Mouse (Mus musculus) hindbrain, postnatal 0 days (tissue): ENCODE data around the gene Alpk1. TPM values are rescaled to one million over a fixed set of nuclear protein-coding genes. Genes with fewer than 3 reads are reported as not detected.
A peak's percentile ranks its signal among the peaks of the same experiment; 100 is the strongest.

ENCODE experiments used
- ATAC-seq: fragments of 200-750 bp; cut with Nextera tagmentation; 2 replicates; pipeline ENCODE4 v1.8.0; 2017; ENCODE audit warnings: mild to moderate bottlenecking, moderate TSS enrichment, moderate library complexity
- DNase-seq: peaks from one replicate; pipeline ENCODE4 v3.0.0-alpha.2; 2015; ENCODE audit warnings: low spot score
- H3K27ac ChIP-seq: fragments of 300-500 bp; sonication (generic); 2 replicates; pipeline ENCODE4 v1.5.1; 2014; ENCODE audit warnings: mild to moderate bottlenecking
- H3K27me3 ChIP-seq: fragments of 300-500 bp; sonication (generic); 2 replicates; pipeline ENCODE4 v1.6.1; 2014; ENCODE audit warnings: low read length, mixed read lengths; ENCODE audit not compliant: insufficient read depth
- H3K36me3 ChIP-seq: fragments of 300-500 bp; sonication (generic); 2 replicates; pipeline ENCODE4 v1.6.1; 2014; ENCODE audit warnings: low read length, mixed read lengths; ENCODE audit not compliant: insufficient read depth
- H3K4me1 ChIP-seq: fragments of 300-500 bp; sonication (generic); 2 replicates; pipeline ENCODE4 v1.6.1; 2014; ENCODE audit warnings: antibody characterized with exemption, low read length, mixed read lengths; ENCODE audit not compliant: insufficient read depth
- H3K4me2 ChIP-seq: fragments of 300-500 bp; sonication (generic); 2 replicates; pipeline ENCODE4 v1.6.1; 2014; ENCODE audit warnings: low read depth, mild to moderate bottlenecking, low read length, moderate library complexity, mixed read lengths
- H3K4me3 ChIP-seq: fragments of 300-500 bp; sonication (generic); 2 replicates; pipeline ENCODE4 v1.5.1; 2014; ENCODE audit warnings: low read length
- H3K9ac ChIP-seq: fragments of 300-500 bp; sonication (generic); replicated peaks from 2 replicates; pipeline ENCODE4 v1.6.1; 2014; ENCODE audit warnings: mild to moderate bottlenecking, low read length, moderate library complexity, mixed read lengths
- H3K9me3 ChIP-seq: fragments of 300-500 bp; sonication (generic); 2 replicates; pipeline ENCODE4 v1.6.1; 2016; ENCODE audit warnings: low read length, mixed read lengths
- CTCF ChIP-seq: IDR thresholded peaks from 2 replicates; pipeline ENCODE4 v1.5.1; 2016; ENCODE audit warnings: antibody characterized with exemption, control low read depth, low read depth
- WGBS: fragments of 180-500 bp; shearing (Covaris S2); extraction: QIAGEN DNeasy Blood & Tissue Kit; methylation state at CpG from one replicate; pipeline ENCODE4 v1.1.7; 2014; 5-methylcytosine and 5-hydroxymethylcytosine counted together
- polyA plus RNA-seq: library from polyadenylated mRNA; unstranded; fragments of >200 nt; fragmentation: Nextera tagmentation; extraction: Ambion mirVana; gene quantifications from 2 replicates; pipeline ENCODE4 v1.2.1, GENCODE M21; 2015
- total RNA-seq: library from RNA; depleted of rRNA; stranded (reverse); fragments of >200 nt; gene quantifications from 2 replicates; pipeline ENCODE4 v1.2.3, GENCODE M21; 2014

Alpk1 gene
- total and polyA plus RNA-seq, 2 experiments from 2014 or later = 0.49 to 1.3 TPM

DNA sequence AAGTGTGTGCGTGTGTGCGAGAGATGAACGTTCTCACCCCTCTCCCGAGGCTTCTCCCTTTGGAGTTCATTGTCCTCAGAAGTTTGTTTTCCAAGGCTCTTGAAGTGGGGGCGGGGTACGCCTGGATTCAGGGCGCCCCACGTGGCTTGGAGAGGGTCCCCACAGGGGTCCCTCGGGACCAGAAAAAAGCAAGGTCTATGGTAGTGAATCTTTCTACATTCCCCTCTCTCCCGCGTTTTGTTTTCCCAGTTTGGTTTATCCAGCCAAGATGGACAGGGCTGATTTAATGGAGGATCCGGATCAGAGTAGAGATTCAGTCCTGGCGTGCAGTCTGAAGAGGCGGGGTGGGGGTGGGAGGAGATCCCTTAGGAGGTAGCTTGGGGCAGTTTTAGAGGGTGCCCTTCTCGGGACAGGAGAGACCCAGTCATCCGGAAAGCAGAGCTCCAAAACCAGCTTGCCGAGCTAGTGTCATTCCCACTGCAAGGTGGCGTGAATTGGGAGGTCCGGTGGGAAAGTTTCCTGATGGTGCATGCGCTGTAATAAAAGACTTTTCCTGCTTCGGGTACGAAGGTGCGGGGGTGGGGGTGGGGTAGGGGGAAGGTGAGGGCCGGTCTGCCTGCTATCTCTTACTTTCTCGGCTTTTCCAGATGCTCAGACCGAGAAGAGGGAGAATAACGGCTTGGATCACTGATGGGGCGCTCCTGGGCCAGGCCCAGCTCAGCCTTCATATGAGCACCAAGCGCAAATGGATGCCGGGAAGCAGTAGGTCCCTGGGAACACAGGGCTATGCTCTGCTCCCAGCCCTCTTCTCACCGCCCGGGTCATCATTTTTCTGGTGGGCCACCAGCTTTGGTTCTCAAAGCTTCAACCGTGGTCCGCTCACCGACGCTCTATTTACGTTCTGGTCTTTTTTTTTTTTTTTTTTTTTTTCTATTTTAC, 139.3 kb downstream of the Alpk1 start:
- DNase-seq (no peak), ATAC-seq (peak; percentile 33; the same call in 1 of the 2 replicates)
- no peak for TF ChIP-seq CTCF
- Histone ChIP-seq H3K36me3 (no peaks in the 10 kb centered on the region), H3K4me3 (0 out of 2 replicates have a peak overlapping the region, but pooled peaks have one; percentile 1), H3K9ac (no peak overlapping the region), H3K27me3 (peaks cover 53% of the 10 kb centered on the region), H3K4me2 (peak overlapping the region; percentile 31), H3K27ac (no peak overlapping the region), H3K4me1 (no peaks in the 10 kb centered on the region), H3K9me3 (no peaks in the 10 kb centered on the region)
- 5% methylated on average over 37 of the region's 37 CpGs for WGBS

DNA sequence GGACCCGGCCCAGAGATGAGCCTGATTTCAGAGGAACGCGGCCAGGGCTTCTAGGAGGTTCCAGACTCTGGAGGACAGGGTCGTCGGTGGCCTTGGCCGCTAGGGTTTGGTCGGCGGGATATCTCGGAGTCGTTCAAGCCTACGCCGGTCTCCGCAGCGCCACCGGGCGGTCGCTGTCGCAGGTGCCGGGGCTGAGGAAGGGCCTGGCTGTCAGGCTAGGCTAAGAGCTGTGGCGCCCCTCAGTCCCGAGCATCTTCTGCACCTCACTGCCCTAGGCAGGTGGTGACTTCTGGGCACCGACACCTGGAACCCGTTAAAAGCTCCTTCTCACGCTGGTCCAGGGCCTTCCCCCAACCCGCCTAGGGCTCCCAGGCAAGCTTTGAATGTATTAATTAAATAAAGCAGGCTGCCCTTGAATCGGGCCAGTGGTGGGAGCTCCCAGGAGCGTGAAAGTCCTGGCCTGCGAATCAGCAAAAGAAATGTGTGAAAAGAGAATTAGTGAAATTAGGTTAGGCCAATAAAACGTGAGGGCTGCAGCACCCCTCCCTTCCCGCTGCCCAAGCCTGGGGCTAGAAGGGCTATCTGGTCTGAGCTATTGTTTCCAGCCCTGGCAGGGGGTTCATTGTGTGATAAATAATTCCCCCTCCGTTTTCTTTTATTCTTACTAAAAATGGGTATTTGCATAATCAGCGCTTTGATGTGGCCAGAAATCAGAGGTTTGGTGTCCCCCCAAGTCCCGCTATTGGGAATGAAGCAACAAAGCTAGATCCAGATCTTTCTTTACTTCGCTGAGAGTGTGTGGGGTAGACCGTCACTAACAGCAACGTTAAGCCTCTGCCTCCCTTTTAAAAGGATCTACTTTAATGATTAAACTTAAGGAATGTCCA, 140.2 kb downstream of the Alpk1 start:
- no peaks in the 10 kb centered on the region for H3K4me1 ChIP-seq
- WGBS = 3% methylated on average over 36 of the region's 36 CpGs
- peak; percentile 68 for DNase-seq
- no peak overlapping the region for H3K9ac ChIP-seq
- peak overlapping the region; percentile 31; the same call in 1 of the 2 replicates for H3K4me2 ChIP-seq
- ATAC-seq = peak; percentile 78
- peak; percentile 71 for TF ChIP-seq CTCF
- no peak overlapping the region for H3K4me3 ChIP-seq
- H3K36me3 ChIP-seq = no peaks in the 10 kb centered on the region
- H3K9me3 ChIP-seq = no peaks in the 10 kb centered on the region
- H3K27ac ChIP-seq = no peak overlapping the region
- H3K27me3 ChIP-seq = peaks cover 60% of the 10 kb centered on the region

DNA sequence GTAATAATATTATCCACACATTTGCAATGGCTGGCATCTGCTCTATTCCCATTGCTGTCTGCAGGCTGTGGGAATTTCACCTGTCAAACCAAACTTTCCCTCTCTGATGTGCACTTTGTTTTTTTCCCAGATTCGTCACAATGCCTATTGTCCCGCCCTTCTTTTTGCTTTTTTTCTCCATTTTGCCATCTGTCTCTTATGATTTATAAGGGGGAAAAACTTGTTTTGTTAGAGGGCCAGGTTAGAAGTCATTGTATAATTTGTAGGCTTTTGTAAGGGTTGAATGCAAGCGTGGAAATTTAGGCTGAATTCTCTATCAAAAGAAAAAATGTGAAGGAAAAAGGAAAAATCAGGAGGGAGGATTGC, 145.4 kb downstream of the Alpk1 start:
- H3K27me3 ChIP-seq = peaks cover 73% of the 10 kb centered on the region
- 3% methylated on average over 3 of the region's 3 CpGs for WGBS
- H3K9me3 ChIP-seq = no peaks in the 10 kb centered on the region
- no peak overlapping the region for H3K4me3 ChIP-seq
- ATAC-seq (no peak), DNase-seq (no peak)
- H3K4me2 ChIP-seq = peak overlapping the region; percentile 81
- H3K9ac ChIP-seq = no peak overlapping the region
- H3K4me1 ChIP-seq = peaks cover 10% of the 10 kb centered on the region; the same call in 1 of the 2 replicates
- no peak for TF ChIP-seq CTCF
- no peaks in the 10 kb centered on the region for H3K36me3 ChIP-seq
- no peak overlapping the region for H3K27ac ChIP-seq

- H3K9ac ChIP-seq = peak overlapping the region; percentile 18; the same call in 1 of the 2 replicates
- peak overlapping the region; percentile 45 for H3K4me3 ChIP-seq
- DNase-seq = peak; percentile 81
- WGBS = under 1% methylated on average over 54 of the region's 58 CpGs
- peak overlapping the region; percentile 81 for H3K4me2 ChIP-seq
- peak; percentile 77 for TF ChIP-seq CTCF
- H3K27ac ChIP-seq = no peak overlapping the region
- no peaks in the 10 kb centered on the region for H3K9me3 ChIP-seq
- H3K4me1 ChIP-seq = peaks cover 10% of the 10 kb centered on the region; the same call in 1 of the 2 replicates
- ATAC-seq = peak; percentile 85
- peaks cover 72% of the 10 kb centered on the region for H3K27me3 ChIP-seq
- no peaks in the 10 kb centered on the region for H3K36me3 ChIP-seq
Measured at GRCm38 (mm10) chr3:127634101-127634983, 146.0 kb downstream of the Alpk1 start.

DNA sequence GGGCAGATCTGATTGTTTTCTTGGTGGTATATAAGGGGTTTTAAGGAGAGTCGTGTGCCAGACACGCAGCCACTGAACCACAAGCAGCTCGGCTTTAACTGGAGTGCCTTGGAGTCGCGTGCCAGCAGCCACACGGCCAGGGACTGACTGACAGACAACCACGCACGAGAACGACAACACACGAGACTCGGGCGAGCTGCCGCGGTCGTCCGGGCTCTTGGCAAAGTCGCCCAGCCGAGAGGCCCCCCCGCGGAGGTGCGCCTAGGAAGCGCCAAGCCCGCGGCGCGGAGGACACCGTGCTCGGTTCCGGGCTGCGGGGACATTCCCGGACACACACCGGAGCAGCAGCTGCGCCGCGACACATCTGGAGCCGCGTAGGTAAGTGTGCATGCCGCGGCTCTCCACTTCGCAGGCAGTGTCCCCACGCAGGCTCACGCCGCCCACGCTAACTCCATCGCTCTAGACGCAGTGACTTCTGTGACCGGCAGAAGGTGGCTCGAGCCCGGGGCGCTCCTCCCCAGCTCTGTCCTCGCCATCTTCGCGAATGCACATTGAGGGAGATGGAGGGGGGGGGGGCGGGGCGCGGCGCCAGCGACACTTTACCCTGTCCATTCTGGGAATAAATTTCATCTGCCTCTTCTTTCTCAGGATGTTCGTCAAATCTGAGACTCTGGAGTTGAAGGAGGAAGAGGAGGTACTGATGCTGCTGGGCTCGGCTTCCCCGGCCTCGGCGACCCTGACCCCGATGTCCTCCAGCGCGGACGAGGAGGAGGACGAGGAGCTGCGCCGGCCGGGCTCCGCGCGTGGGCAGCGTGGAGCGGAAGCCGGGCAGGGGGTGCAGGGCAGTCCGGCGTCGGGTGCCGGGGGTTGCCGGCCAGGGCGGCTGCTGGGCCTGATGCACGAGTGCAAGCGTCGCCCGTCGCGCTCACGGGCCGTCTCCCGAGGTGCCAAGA, 147.0 kb downstream of the Alpk1 start, which contains the start of gene Neurog2:
TSS of gene Neurog2 (plus strand) at position 56 of the 953 bp plus-strand sequence.
- DNase-seq (no peak), ATAC-seq (peak; percentile 49)
- Histone ChIP-seq H3K36me3 (no peaks in the 10 kb centered on the region), H3K9ac (peak within 1 kb of the TSS; percentile 18; the same call in 1 of the 2 replicates), H3K4me3 (peak within 1 kb of the TSS; percentile 45), H3K4me2 (peak within 1 kb of the TSS; percentile 81), H3K27ac (no peak within 1 kb of the TSS), H3K4me1 (peaks cover 10% of the 10 kb centered on the region; the same call in 1 of the 2 replicates), H3K27me3 (peaks cover 74% of the 10 kb centered on the region), H3K9me3 (no peaks in the 10 kb centered on the region)
- TF ChIP-seq CTCF = no peak
- WGBS = under 1% methylated on average over 91 of the region's 92 CpGs
